Mouse (Mus musculus) E14TG2a.4 (cell line): ENCODE data around the gene Mis18a.

Source experiments
- CTCF ChIP-seq: conservative IDR thresholded peaks from 2 replicates; pipeline ENCODE4 v1.5.1; 2014; ENCODE audit warnings: low read length
- NANOG ChIP-seq: IDR thresholded peaks from 2 replicates; pipeline ENCODE4 v1.6.1; 2014; ENCODE audit warnings: borderline replicate concordance, low read length, mixed read lengths
- POU5F1 ChIP-seq: IDR thresholded peaks from 2 replicates; pipeline ENCODE4 v1.6.1; 2014; ENCODE audit warnings: low read length, borderline replicate concordance

GRCm38 (mm10) chr16:90703646-90704045 is 23.6 kb downstream of the Mis18a start:
- no peak for TF ChIP-seq CTCF
- TF ChIP-seq POU5F1, result no peak
- TF ChIP-seq NANOG, result no peak
